Mouse (Mus musculus): Measurements from ENCODE around the gene Srarp. TPM values are rescaled to one million over a fixed set of nuclear protein-coding genes. Genes with fewer than 3 reads are reported as not detected.
A peak's percentile ranks its signal among the peaks of the same experiment; 100 is the strongest.

Srarp gene
- polyA plus RNA-seq, 1 experiment from 2014 or later, result not detected

GRCm38 (mm10) chr4:141456193-141456938 is 20.5 kb upstream of the Srarp start:
- no peaks in the 10 kb centered on the region for H3K27me3 ChIP-seq
- no peak overlapping the region for H3K9ac ChIP-seq
- H3K4me3 ChIP-seq, result no peak overlapping the region
- 92% methylated on average over 14 of the region's 14 CpGs for WGBS
- H3K27ac ChIP-seq (replicated peaks), result no peak overlapping the region
- H3K9me3 ChIP-seq, result no peaks in the 10 kb centered on the region
- ATAC-seq (ENCODE audit: low read depth), result no peak
- H3K36me3 ChIP-seq, result peaks cover 43% of the 10 kb centered on the region
- no peak overlapping the region for H3K4me2 ChIP-seq
- peaks cover 50% of the 10 kb centered on the region for H3K4me1 ChIP-seq (replicated peaks)

GRCm38 (mm10) chr4:141455526-141455925 is 19.6 kb upstream of the Srarp start:
- no peak for ATAC-seq (ENCODE audit: low read depth)
- no peak overlapping the region for H3K9ac ChIP-seq
- no peaks in the 10 kb centered on the region for H3K9me3 ChIP-seq
- H3K36me3 ChIP-seq, result peaks cover 47% of the 10 kb centered on the region
- no peaks in the 10 kb centered on the region for H3K27me3 ChIP-seq
- peaks cover 42% of the 10 kb centered on the region for H3K4me1 ChIP-seq (replicated peaks)
- H3K27ac ChIP-seq (replicated peaks), result no peak overlapping the region
- H3K4me2 ChIP-seq, result no peak overlapping the region
- H3K4me3 ChIP-seq, result no peak overlapping the region
- WGBS, result 72% methylated on average over 4 of the region's 4 CpGs

- Histone ChIP-seq H3K27me3 (no peaks in the 10 kb centered on the region), H3K4me3 (no peak overlapping the region), H3K4me2 (no peak overlapping the region), H3K4me1 (replicated peaks) (peaks cover 38% of the 10 kb centered on the region), H3K9me3 (no peaks in the 10 kb centered on the region), H3K36me3 (peaks cover 47% of the 10 kb centered on the region), H3K9ac (no peak overlapping the region), H3K27ac (replicated peaks) (no peak overlapping the region)
- no peak for ATAC-seq (ENCODE audit: low read depth)
- 79% methylated on average over 14 of the region's 14 CpGs for WGBS
Measured at GRCm38 (mm10) chr4:141454581-141455350, 18.9 kb upstream of the Srarp start.

GRCm38 (mm10) chr4:141451916-141452450 is 16.1 kb upstream of the Srarp start:
- peaks cover 24% of the 10 kb centered on the region for H3K4me1 ChIP-seq (replicated peaks)
- no peaks in the 10 kb centered on the region for H3K27me3 ChIP-seq
- H3K4me3 ChIP-seq, result no peak overlapping the region
- H3K36me3 ChIP-seq, result peaks cover 71% of the 10 kb centered on the region
- no peak overlapping the region for H3K9ac ChIP-seq
- WGBS, result 92% methylated on average over 9 of the region's 9 CpGs
- no peaks in the 10 kb centered on the region for H3K9me3 ChIP-seq
- no peak overlapping the region for H3K27ac ChIP-seq (replicated peaks)
- H3K4me2 ChIP-seq, result no peak overlapping the region
- no peak for ATAC-seq (ENCODE audit: low read depth)

- Histone ChIP-seq H3K4me2 (no peak overlapping the region), H3K4me1 (replicated peaks) (peaks cover 27% of the 10 kb centered on the region), H3K9me3 (no peaks in the 10 kb centered on the region), H3K4me3 (no peak overlapping the region), H3K27ac (replicated peaks) (no peak overlapping the region), H3K27me3 (no peaks in the 10 kb centered on the region), H3K9ac (no peak overlapping the region), H3K36me3 (peaks cover 73% of the 10 kb centered on the region)
- WGBS, result 85% methylated on average over 2 of the region's 2 CpGs
- ATAC-seq (ENCODE audit: low read depth), result no peak
Measured at GRCm38 (mm10) chr4:141451251-141451650, 15.3 kb upstream of the Srarp start.

- Histone ChIP-seq H3K27ac (replicated peaks) (no peak overlapping the region), H3K36me3 (peaks cover 43% of the 10 kb centered on the region), H3K4me3 (peak overlapping the region; percentile 97; the same call in 1 of the 2 replicates), H3K9me3 (no peaks in the 10 kb centered on the region), H3K27me3 (no peaks in the 10 kb centered on the region; the same call in 1 of the 2 replicates), H3K9ac (peak overlapping the region; percentile 97; the same call in 1 of the 2 replicates), H3K4me2 (no peak overlapping the region), H3K4me1 (replicated peaks) (peaks cover 24% of the 10 kb centered on the region)
- WGBS, result 72% methylated on average over 7 of the region's 7 CpGs
- no peak for ATAC-seq (ENCODE audit: low read depth)
Measured at GRCm38 (mm10) chr4:141446211-141446610, 10.3 kb upstream of the Srarp start.

- Histone ChIP-seq H3K9ac (peak overlapping the region; percentile 97), H3K4me3 (peak overlapping the region; percentile 97), H3K36me3 (peaks cover 36% of the 10 kb centered on the region), H3K27ac (replicated peaks) (peak overlapping the region; percentile 89; the same call in 1 of the 2 replicates), H3K4me1 (replicated peaks) (peaks cover 24% of the 10 kb centered on the region), H3K27me3 (no peaks in the 10 kb centered on the region; the same call in 1 of the 2 replicates), H3K9me3 (no peaks in the 10 kb centered on the region), H3K4me2 (peak overlapping the region; percentile 78)
- WGBS, result 16% methylated on average over 14 of the region's 14 CpGs
- ATAC-seq (ENCODE audit: low read depth), result no peak
Measured at GRCm38 (mm10) chr4:141445328-141445720, 9.4 kb upstream of the Srarp start.

- H3K9ac ChIP-seq, result peak within 1 kb of the TSS; percentile 97
- peak; percentile 94 for ATAC-seq (ENCODE audit: low read depth)
- peak within 1 kb of the TSS; percentile 78 for H3K4me2 ChIP-seq
- WGBS, result under 1% methylated on average over 68 of the region's 102 CpGs
- no peaks in the 10 kb centered on the region; the same call in 1 of the 2 replicates for H3K27me3 ChIP-seq
- H3K27ac ChIP-seq (replicated peaks), result peak within 1 kb of the TSS; percentile 89
- H3K4me3 ChIP-seq, result peak within 1 kb of the TSS; percentile 97
- no peaks in the 10 kb centered on the region for H3K9me3 ChIP-seq
- H3K36me3 ChIP-seq, result peaks cover 30% of the 10 kb centered on the region
- H3K4me1 ChIP-seq (replicated peaks), result peaks cover 24% of the 10 kb centered on the region
Measured at GRCm38 (mm10) chr4:141444451-141445327, 8.8 kb upstream of the Srarp start, which contains the start of gene Zbtb17. Gene Zbtb17 (plus strand): TSS chr4:141444654.

GRCm38 (mm10) chr4:141443641-141444429 is 7.9 kb upstream of the Srarp start:
- Histone ChIP-seq H3K36me3 (peaks cover 21% of the 10 kb centered on the region), H3K9me3 (no peaks in the 10 kb centered on the region), H3K4me2 (peak overlapping the region; percentile 78), H3K4me1 (replicated peaks) (peaks cover 24% of the 10 kb centered on the region), H3K27ac (replicated peaks) (no peak overlapping the region), H3K27me3 (no peaks in the 10 kb centered on the region; the same call in 1 of the 2 replicates), H3K9ac (peak overlapping the region; percentile 97), H3K4me3 (peak overlapping the region; percentile 97)
- 0 out of 2 replicates have a peak, but pooled peaks have one; percentile 2 for ATAC-seq (ENCODE audit: low read depth)
- 51% methylated on average over 11 of the region's 11 CpGs for WGBS

- Histone ChIP-seq H3K36me3 (no peaks in the 10 kb centered on the region), H3K4me2 (no peak overlapping the region), H3K9me3 (no peaks in the 10 kb centered on the region), H3K27me3 (no peaks in the 10 kb centered on the region; the same call in 1 of the 2 replicates), H3K4me1 (replicated peaks) (peaks cover 17% of the 10 kb centered on the region), H3K27ac (replicated peaks) (no peak overlapping the region), H3K9ac (no peak overlapping the region), H3K4me3 (no peak overlapping the region)
- ATAC-seq (ENCODE audit: low read depth), result no peak
Measured at GRCm38 (mm10) chr4:141440877-141441276, 5.0 kb upstream of the Srarp start.

Data from neural tube, embryonic 13.5 days (tissue).